Mouse (Mus musculus) layer of hippocampus, postnatal 25 days (tissue): ENCODE results near the gene Zdhhc5. TPM values are rescaled to one million over a fixed set of nuclear protein-coding genes. Genes with fewer than 3 reads are reported as not detected.

Experiments
- DNase-seq, 2 experiments: peaks; one replicate each; pipeline ENCODE4 v3.0.0; 2022; ENCODE audit warnings: mixed read lengths in 2 of 2, low spot score in 1 of 2; ENCODE audit errors: extremely low spot score in 1 of 2
- microRNA-seq, 2 experiments: library from miRNA; unstranded; fragments of <30 nt; microRNA quantifications; one replicate each; pipeline ENCODE4 v1.2.0; 2021
- total RNA-seq, 2 experiments: library from RNA; stranded (reverse); gene quantifications; 2 replicates each; pipeline ENCODE4 v1.2.3; 2021

The Zdhhc5 gene
- total RNA-seq, 2 experiments from 2014 or later: 37.3 to 37.7 TPM

GRCm38 (mm10) chr2:84650464-84651195 is 64.3 kb downstream of the Zdhhc5 start, which contains the start of gene Ctnnd1:
Ctnnd1 (minus strand) TSS chr2:84650765.
- peak; percentile 60 to 72 for DNase-seq

- DNase-seq: no peak
These were observed 65.3 kb downstream of the Zdhhc5 start for GRCm38 (mm10) chr2:84649674-84650073.

- DNase-seq: no peak
These were observed 66.6 kb downstream of the Zdhhc5 start for GRCm38 (mm10) chr2:84648369-84648768.

GRCm38 (mm10) chr2:84647051-84647568 is 67.9 kb downstream of the Zdhhc5 start:
- no peak for DNase-seq

GRCm38 (mm10) chr2:84646138-84646537 is 68.8 kb downstream of the Zdhhc5 start:
- DNase-seq: no peak

GRCm38 (mm10) chr2:84640833-84641232 is 74.1 kb downstream of the Zdhhc5 start:
- DNase-seq: no peak

GRCm38 (mm10) chr2:84638428-84639220 is 76.4 kb downstream of the Zdhhc5 start:
- DNase-seq: no peak

Small RNA genes lying within 50 kb of the gene (microRNA-seq; reads per million reads assigned to microRNA genes)
- gene Mir130a: 1,768 to 2,010 reads per million in 2 experiments

Other genes starting within 250 kb of the Zdhhc5 start
- 1 to 10 TPM; 3.1 to 3.3 TPM for gene Tfpi, start 238.4 kb downstream of the Zdhhc5 start, total RNA-seq
- 10 to 100 TPM; 46.1 to 59.1 TPM for gene Ctnnd1, start 64.4 kb downstream of the Zdhhc5 start, total RNA-seq
- gene Btbd18, start 56.1 kb downstream of the Zdhhc5 start, total RNA-seq: not detected
- gene Selenoh, start 44.4 kb downstream of the Zdhhc5 start, total RNA-seq: 10 to 100 TPM; 30.3 to 31.5 TPM
- gene Gm28635, start 37.1 kb downstream of the Zdhhc5 start, total RNA-seq: 1 to 10 TPM in 1 of 2 experiments, not detected in 1; 1.1 TPM
- gene Med19, start 36.8 kb downstream of the Zdhhc5 start, total RNA-seq: 10 to 100 TPM; 31.3 to 33.3 TPM
- gene Tmx2, start 36.0 kb downstream of the Zdhhc5 start, total RNA-seq: 100 to 1,000 TPM; 217 to 249 TPM
- 1 to 10 TPM; 8.1 to 8.7 TPM for gene Clp1, start 12.2 kb upstream of the Zdhhc5 start, total RNA-seq
- 10 to 100 TPM; 60.0 to 67.5 TPM for gene Ypel4, start 18.9 kb upstream of the Zdhhc5 start, total RNA-seq
- 1 to 10 TPM; 1.8 to 2.2 TPM for gene Gm19426, start 28.5 kb upstream of the Zdhhc5 start, total RNA-seq
- gene Serping1, start 60.3 kb upstream of the Zdhhc5 start, total RNA-seq: 1 to 10 TPM; 5.7 to 7.4 TPM
- gene Ube2l6, start 83.6 kb upstream of the Zdhhc5 start, total RNA-seq: 1 to 10 TPM; 3.9 to 4.3 TPM
- gene Smtnl1, start 107.5 kb upstream of the Zdhhc5 start, total RNA-seq: not detected
- gene Timm10, start 111.8 kb upstream of the Zdhhc5 start, total RNA-seq: 10 to 100 TPM; 58.0 to 60.3 TPM
- under 1 TPM; 0.30 to 0.35 TPM for gene Slc43a1, start 123.7 kb upstream of the Zdhhc5 start, total RNA-seq
- gene Rtn4rl2, start 171.5 kb upstream of the Zdhhc5 start, total RNA-seq: 10 to 100 TPM; 92.3 to 94.5 TPM
- under 1 TPM; 0.82 to 0.98 TPM for gene Slc43a3, start 221.4 kb upstream of the Zdhhc5 start, total RNA-seq